Mouse (Mus musculus) CH12.LX (cell line): Measurements from ENCODE around the gene Hira. TPM values are rescaled to one million over a fixed set of nuclear protein-coding genes. Genes with fewer than 3 reads are reported as not detected.
A peak's percentile ranks its signal among the peaks of the same experiment; 100 is the strongest.

Experiments
- DNase-seq: peaks from one replicate; pipeline ENCODE4 v3.0.0-alpha.2; 2013; ENCODE audit errors: extremely low read depth
- H3K27ac ChIP-seq: 2 replicates; pipeline ENCODE4 v1.5.1; 2012; ENCODE audit warnings: low read depth, mild to moderate bottlenecking, control low read depth, moderate library complexity; ENCODE audit not compliant: insufficient read depth
- H3K27me3 ChIP-seq: replicated peaks from 2 replicates; pipeline ENCODE3; 2012; ENCODE audit warnings: inconsistent platforms
- H3K36me3 ChIP-seq, 2 experiments: replicated peaks in 1 of 2; 2 replicates each; pipeline versions ENCODE3 to v1.6.1; 2012; ENCODE audit warnings: inconsistent platforms in 1 of 2, low read length in 1 of 2, mild to moderate bottlenecking in 1 of 2, mixed read lengths in 1 of 2, moderate library complexity in 1 of 2; ENCODE audit not compliant: control insufficient read depth in 1 of 2, insufficient read depth in 1 of 2
- H3K4me1 ChIP-seq, 2 experiments: 2 replicates each; pipeline ENCODE4 v1.6.1; 2012; ENCODE audit warnings: inconsistent platforms in 1 of 2, moderate library complexity in 1 of 2; ENCODE audit not compliant: insufficient read depth in 2 of 2, control insufficient read depth in 1 of 2
- H3K4me2 ChIP-seq: 2 replicates; pipeline ENCODE4 v1.6.1; 2012; ENCODE audit warnings: low read depth, mild to moderate bottlenecking, control low read depth; ENCODE audit not compliant: poor library complexity, insufficient read depth, severe bottlenecking
- H3K4me3 ChIP-seq, 3 experiments: fragments of 150-350 bp in 1 of 3; sonication (generic) in 1 of 3; replicated peaks in 1 of 3; 2 replicates each; pipeline versions ENCODE3 to v1.5.1; 2011 to 2012; ENCODE audit warnings: low read depth in 2 of 3, low read length in 2 of 3, mild to moderate bottlenecking in 2 of 3, moderate library complexity in 2 of 3, control low read depth in 1 of 3, improper control_type of control experiment in 1 of 3, inconsistent platforms in 1 of 3, mixed read lengths in 1 of 3; ENCODE audit not compliant: poor library complexity in 1 of 3
- H3K79me2 ChIP-seq: replicated peaks from 2 replicates; pipeline ENCODE4 v1.6.1; 2012; ENCODE audit warnings: mild to moderate bottlenecking, moderate library complexity; ENCODE audit not compliant: control insufficient read depth, poor library complexity, insufficient read depth, severe bottlenecking; ENCODE audit errors: extremely low read depth
- H3K9ac ChIP-seq: 2 replicates; pipeline ENCODE4 v1.6.1; 2012; ENCODE audit warnings: low read depth, mild to moderate bottlenecking, control low read depth, moderate library complexity; ENCODE audit not compliant: insufficient read depth
- H3K9me3 ChIP-seq: replicated peaks from 2 replicates; pipeline ENCODE3; 2012; ENCODE audit warnings: low read length, inconsistent platforms, mixed read lengths
- BHLHE40 ChIP-seq: IDR thresholded peaks from 2 replicates; pipeline ENCODE4 v1.6.1; 2011; ENCODE audit warnings: mild to moderate bottlenecking, low read depth, low read length, improper control_type of control experiment
- CHD1 ChIP-seq: IDR thresholded peaks from 2 replicates; pipeline ENCODE4 v1.6.1; 2012; ENCODE audit warnings: low read depth, low read length, improper control_type of control experiment, inconsistent platforms
- CHD2 ChIP-seq: IDR thresholded peaks from 2 replicates; pipeline ENCODE4 v1.6.1; 2011; ENCODE audit warnings: low read length, improper control_type of control experiment
- CTCF ChIP-seq, 2 experiments: IDR thresholded peaks in 1 of 2; conservative IDR thresholded peaks in 1 of 2; 2 replicates each; pipeline ENCODE4 v1.5.1; 2011 to 2012; ENCODE audit warnings: low read depth in 2 of 2, low read length in 2 of 2, improper control_type of control experiment in 1 of 2, inconsistent platforms in 1 of 2, mild to moderate bottlenecking in 1 of 2, moderate library complexity in 1 of 2
- E2F4 ChIP-seq: IDR thresholded peaks from 2 replicates; pipeline ENCODE4 v1.6.1; 2011; ENCODE audit warnings: low read depth, low read length, improper control_type of control experiment; ENCODE audit not compliant: insufficient replicate concordance
- ELF1 ChIP-seq: IDR thresholded peaks from 2 replicates; pipeline ENCODE4 v1.6.1; 2014; ENCODE audit warnings: low read depth, mild to moderate bottlenecking, inconsistent platforms, low read length, improper control_type of control experiment
- EP300 ChIP-seq: IDR thresholded peaks from 2 replicates; pipeline ENCODE4 v1.6.1; 2011; ENCODE audit warnings: low read length, improper control_type of control experiment
- ETS1 ChIP-seq: conservative IDR thresholded peaks from 2 replicates; pipeline ENCODE4 v1.6.1; 2012; ENCODE audit warnings: low read depth, mild to moderate bottlenecking, inconsistent platforms, low read length, improper control_type of control experiment, moderate library complexity
- GABPA ChIP-seq: IDR thresholded peaks from 2 replicates; pipeline ENCODE4 v1.6.1; 2012; ENCODE audit warnings: low read depth, low read length, improper control_type of control experiment, inconsistent platforms; ENCODE audit not compliant: insufficient replicate concordance
- HCFC1 ChIP-seq: IDR thresholded peaks from 2 replicates; pipeline ENCODE4 v1.6.1; 2012; ENCODE audit warnings: low read depth, mild to moderate bottlenecking, inconsistent platforms, low read length, improper control_type of control experiment
- IRF4 ChIP-seq: IDR thresholded peaks from 2 replicates; pipeline ENCODE4 v1.6.1; 2014; ENCODE audit warnings: low read depth, mild to moderate bottlenecking, inconsistent platforms, low read length, improper control_type of control experiment
- JUN ChIP-seq: IDR thresholded peaks from 2 replicates; pipeline ENCODE4 v1.6.1; 2011; ENCODE audit warnings: low read depth, mild to moderate bottlenecking, low read length, improper control_type of control experiment, moderate library complexity; ENCODE audit not compliant: insufficient read depth
- KAT2A ChIP-seq: IDR thresholded peaks from 2 replicates; pipeline ENCODE4 v1.6.1; 2012; ENCODE audit warnings: low read length, improper control_type of control experiment, inconsistent platforms; ENCODE audit not compliant: insufficient replicate concordance
- MAFK ChIP-seq: IDR thresholded peaks from 2 replicates; pipeline ENCODE4 v1.6.1; 2011; ENCODE audit warnings: low read length, improper control_type of control experiment; ENCODE audit not compliant: insufficient replicate concordance
- MAX ChIP-seq: IDR thresholded peaks from 2 replicates; pipeline ENCODE4 v1.6.1; 2011; ENCODE audit warnings: low read length, improper control_type of control experiment
- MAZ ChIP-seq: IDR thresholded peaks from 2 replicates; pipeline ENCODE4 v1.6.1; 2012; ENCODE audit warnings: low read depth, mild to moderate bottlenecking, inconsistent platforms, low read length, improper control_type of control experiment, moderate library complexity
- MEF2A ChIP-seq: IDR thresholded peaks from 2 replicates; pipeline ENCODE4 v1.6.1; 2014; ENCODE audit warnings: low read depth, mild to moderate bottlenecking, inconsistent platforms, low read length, improper control_type of control experiment, borderline replicate concordance
- MXI1 ChIP-seq: IDR thresholded peaks from 2 replicates; pipeline ENCODE4 v1.6.1; 2011; ENCODE audit warnings: mild to moderate bottlenecking, low read depth, low read length, improper control_type of control experiment
- MYC ChIP-seq: IDR thresholded peaks from 2 replicates; pipeline ENCODE4 v1.6.1; 2011; ENCODE audit warnings: low read depth, mild to moderate bottlenecking, improper control_type of control experiment, low read length
- NRF1 ChIP-seq: IDR thresholded peaks from 2 replicates; pipeline ENCODE4 v1.6.1; 2014; ENCODE audit warnings: low read depth, mild to moderate bottlenecking, inconsistent platforms, low read length, improper control_type of control experiment, moderate library complexity
- PAX5 ChIP-seq: IDR thresholded peaks from 2 replicates; pipeline ENCODE4 v1.6.1; 2012; ENCODE audit warnings: low read length, inconsistent platforms, mixed read lengths
- POLR2A ChIP-seq: IDR thresholded peaks from 2 replicates; pipeline ENCODE4 v1.6.1; 2011; ENCODE audit warnings: low read depth, mild to moderate bottlenecking, improper control_type of control experiment, low read length
- POLR2AphosphoS2 ChIP-seq: IDR thresholded peaks from 2 replicates; pipeline ENCODE4 v1.6.1; 2011; ENCODE audit warnings: low read depth, low read length, improper control_type of control experiment
- RAD21 ChIP-seq: IDR thresholded peaks from 2 replicates; pipeline ENCODE4 v1.6.1; 2011; ENCODE audit warnings: low read depth, mild to moderate bottlenecking, low read length, improper control_type of control experiment, moderate library complexity
- SMC3 ChIP-seq: IDR thresholded peaks from 2 replicates; pipeline ENCODE4 v1.6.1; 2011; ENCODE audit warnings: low read depth, low read length, improper control_type of control experiment
- TBP ChIP-seq: conservative IDR thresholded peaks from 2 replicates; pipeline ENCODE4 v1.6.1; 2011; ENCODE audit warnings: low read depth, low read length, improper control_type of control experiment
- TCF12 ChIP-seq: IDR thresholded peaks from 2 replicates; pipeline ENCODE4 v1.6.1; 2014; ENCODE audit warnings: low read depth, mild to moderate bottlenecking, inconsistent platforms, low read length, improper control_type of control experiment
- USF1 ChIP-seq: IDR thresholded peaks from 2 replicates; pipeline ENCODE4 v1.6.1; 2014; ENCODE audit warnings: low read depth, mild to moderate bottlenecking, inconsistent platforms, low read length, improper control_type of control experiment
- USF2 ChIP-seq: conservative IDR thresholded peaks from 2 replicates; pipeline ENCODE4 v1.6.1; 2011; ENCODE audit warnings: low read depth, low read length, improper control_type of control experiment
- ZC3H11A ChIP-seq: IDR thresholded peaks from 2 replicates; pipeline ENCODE4 v1.6.1; 2012; ENCODE audit warnings: low read depth, mild to moderate bottlenecking, inconsistent platforms, low read length, improper control_type of control experiment
- ZKSCAN1 ChIP-seq: IDR thresholded peaks from 2 replicates; pipeline ENCODE4 v1.6.1; 2012; ENCODE audit warnings: low read depth, inconsistent platforms, low read length, improper control_type of control experiment, borderline replicate concordance
- ZMIZ1 ChIP-seq: IDR thresholded peaks from 2 replicates; pipeline ENCODE4 v1.6.1; 2012; ENCODE audit warnings: low read depth, mild to moderate bottlenecking, inconsistent platforms, low read length, improper control_type of control experiment
- ZNF384 ChIP-seq: IDR thresholded peaks from 2 replicates; pipeline ENCODE4 v1.6.1; 2012; ENCODE audit warnings: low read depth, low read length, improper control_type of control experiment, inconsistent platforms
- dilution Hi-C: fragments of 300-500 bp; cut with MboI; formaldehyde crosslinking; loops from 2 replicates; pipeline ENCODE4 v1.14.3; 2020; ENCODE audit warnings: low sequenced_read_pairs; ENCODE audit not compliant: extremely low pct_unique_long_range_greater_than_20kb, extremely low pct_ligation_motif_present
- in situ Hi-C: fragments of 300-500 bp; cut with MboI; formaldehyde crosslinking; loops from 3 replicates; pipeline ENCODE4 v1.14.3; 2019; ENCODE audit warnings: low sequenced_read_pairs, low pct_ligation_motif_present, low pct_unique_long_range_greater_than_20kb, mixed read lengths
- polyA plus RNA-seq: library from polyadenylated mRNA; unstranded; fragments of >175 nt; gene quantifications from 2 replicates; pipeline ENCODE4 v1.2.1, GENCODE M21; 2012; ENCODE audit warnings: low read depth; ENCODE audit not compliant: insufficient read length
- total RNA-seq, 2 experiments: library from RNA; depleted of rRNA; stranded (reverse); fragments of 300-350 nt in 1 of 2; fragments of >200 nt in 1 of 2; gene quantifications; 2 replicates each; pipeline ENCODE4 v1.2.3; 2012 to 2014

Hira gene
- total and polyA plus RNA-seq, 3 experiments: 45.8 to 187 (median 125) TPM

- peak overlapping the region in 2 of 3 experiments; percentile 68 to 69 for H3K4me3 ChIP-seq
- H3K9me3 ChIP-seq: no peaks in the 10 kb centered on the region
- H3K4me2 ChIP-seq: no peak overlapping the region
- no peak for DNase-seq
- no peaks in the 10 kb centered on the region for H3K79me2 ChIP-seq
- H3K4me1 ChIP-seq: peaks cover 0 to 8% of the 10 kb centered on the region in 2 experiments; a peak in 1 of 4 replicates
- in situ Hi-C loops: no loop called here
- no peak overlapping the region for H3K27ac ChIP-seq
- H3K9ac ChIP-seq: no peak overlapping the region
- peaks cover 0 to 2% of the 10 kb centered on the region in 2 experiments for H3K36me3 ChIP-seq
- TF ChIP-seq HCFC1 (no peak), MAFK (0 out of 2 replicates have a peak, but pooled peaks have one; percentile 19), POLR2AphosphoS2 (no peak), RAD21 (no peak), POLR2A (no peak), ZNF384 (peak; percentile 54; the same call in 1 of the 2 replicates), E2F4 (no peak), MAZ (no peak), PAX5 (no peak), USF1 (no peak), TCF12 (no peak), MXI1 (no peak), SMC3 (no peak), ZC3H11A (no peak), IRF4 (no peak), MAX (no peak), USF2 (no peak), GABPA (no peak), ELF1 (0 out of 2 replicates have a peak, but pooled peaks have one; percentile 8), EP300 (no peak; the same call in 1 of the 2 replicates), CHD1 (no peak), ZMIZ1 (no peak), JUN (no peak), ZKSCAN1 (no peak), TBP (no peak), NRF1 (no peak), MYC (no peak), CTCF (conservative IDR thresholded peaks at IDR 0.05 in 1 of 2, IDR thresholded peaks at IDR 0.05 in 1 of 2; ENCODE audit: low read depth in 2 of 2, low read length in 2 of 2) (no peak), MEF2A (peak; percentile 72; the same call in 1 of the 2 replicates), ETS1 (peak; percentile 27; the same call in 1 of the 2 replicates), BHLHE40 (no peak), CHD2 (no peak), KAT2A (no peak)
- H3K27me3 ChIP-seq: no peaks in the 10 kb centered on the region
- dilution Hi-C loops: no loop called here
Measured at GRCm38 (mm10) chr16:18986860-18987259, 110.0 kb downstream of the Hira start.
